Mouse (Mus musculus) MEL (cell line): ENCODE data around the gene Ankrd28. TPM values are rescaled to one million over a fixed set of nuclear protein-coding genes. Genes with fewer than 3 reads are reported as not detected.

Source experiments
- DNase-seq: peaks from one replicate; pipeline ENCODE4 v3.0.0; 2011; ENCODE audit warnings: low read depth, low spot score
- H3K27ac ChIP-seq: 2 replicates; pipeline ENCODE4 v1.5.1; 2012; ENCODE audit warnings: low read depth, mild to moderate bottlenecking, control low read depth, low read length, moderate library complexity; ENCODE audit not compliant: control insufficient read depth
- H3K27me3 ChIP-seq, 2 experiments: fragments of 150-350 bp in 1 of 2; sonication (generic) in 1 of 2; 2 replicates each; pipeline ENCODE4 v1.6.1; 2012; ENCODE audit warnings: low read length in 2 of 2, mild to moderate bottlenecking in 2 of 2, improper control_type of control experiment in 1 of 2, moderate library complexity in 1 of 2; ENCODE audit not compliant: insufficient read depth in 2 of 2, control insufficient read depth in 1 of 2
- H3K36me3 ChIP-seq, 2 experiments: 2 replicates each; pipeline ENCODE4 v1.6.1; 2012 to 2014; ENCODE audit warnings: low read length in 2 of 2, improper control_type of control experiment in 1 of 2, inconsistent platforms in 1 of 2, mild to moderate bottlenecking in 1 of 2; ENCODE audit not compliant: insufficient read depth in 2 of 2, control insufficient read depth in 1 of 2
- H3K4me1 ChIP-seq, 2 experiments: fragments of 150-350 bp in 1 of 2; sonication (generic) in 1 of 2; 2 replicates each; pipeline ENCODE4 v1.6.1; 2012; ENCODE audit warnings: low read length in 2 of 2, improper control_type of control experiment in 1 of 2, mild to moderate bottlenecking in 1 of 2; ENCODE audit not compliant: insufficient read depth in 2 of 2, control insufficient read depth in 1 of 2
- H3K4me3 ChIP-seq, 2 experiments: fragments of 150-350 bp in 1 of 2; sonication (generic) in 1 of 2; 2 replicates each; pipeline ENCODE4 v1.5.1; 2012; ENCODE audit warnings: low read depth in 2 of 2, low read length in 2 of 2, mild to moderate bottlenecking in 2 of 2, moderate library complexity in 2 of 2, control low read depth in 1 of 2, improper control_type of control experiment in 1 of 2; ENCODE audit not compliant: control insufficient read depth in 1 of 2, insufficient read depth in 1 of 2
- H3K79me2 ChIP-seq: 2 replicates; pipeline ENCODE4 v1.6.1; 2012; ENCODE audit warnings: mild to moderate bottlenecking, low read length, moderate library complexity; ENCODE audit not compliant: control insufficient read depth, poor library complexity, insufficient read depth
- H3K9ac ChIP-seq: 2 replicates; pipeline ENCODE4 v1.6.1; 2012; ENCODE audit warnings: low read depth, mild to moderate bottlenecking, control low read depth, low read length, moderate library complexity; ENCODE audit not compliant: control insufficient read depth, poor library complexity, severe bottlenecking
- H3K9me3 ChIP-seq: fragments of 150-350 bp; sonication (generic); replicated peaks from 2 replicates; pipeline ENCODE4 v1.6.1; 2012; ENCODE audit warnings: mild to moderate bottlenecking, low read length, improper control_type of control experiment, moderate library complexity; ENCODE audit not compliant: insufficient read depth
- CHD1 ChIP-seq: IDR thresholded peaks from 2 replicates; pipeline ENCODE4 v1.6.1; 2012; ENCODE audit warnings: low read depth, mild to moderate bottlenecking, inconsistent platforms, low read length, improper control_type of control experiment
- CHD2 ChIP-seq: IDR thresholded peaks from 2 replicates; pipeline ENCODE4 v1.6.1; 2011; ENCODE audit warnings: low read length, improper control_type of control experiment
- CTCF ChIP-seq, 3 experiments: IDR thresholded peaks in 2 of 3; conservative IDR thresholded peaks in 1 of 3; 2 replicates each; pipeline ENCODE4 v1.5.1; 2011 to 2012; ENCODE audit warnings: low read length in 3 of 3, low read depth in 2 of 3, mild to moderate bottlenecking in 2 of 3, improper control_type of control experiment in 1 of 3, inconsistent platforms in 1 of 3, mixed read lengths in 1 of 3, moderate library complexity in 1 of 3; ENCODE audit not compliant: control insufficient read depth in 1 of 3, insufficient read depth in 1 of 3, poor library complexity in 1 of 3, severe bottlenecking in 1 of 3
- E2F4 ChIP-seq: IDR thresholded peaks from 2 replicates; pipeline ENCODE4 v1.6.1; 2011; ENCODE audit warnings: low read depth, low read length, improper control_type of control experiment, borderline replicate concordance
- ELF1 ChIP-seq: IDR thresholded peaks from 2 replicates; pipeline ENCODE4 v1.6.1; 2014; ENCODE audit warnings: low read depth, mild to moderate bottlenecking, inconsistent platforms, low read length, improper control_type of control experiment, moderate library complexity
- EP300 ChIP-seq, 2 experiments: IDR thresholded peaks; 2 replicates each; pipeline ENCODE4 v1.6.1; 2011; ENCODE audit warnings: improper control_type of control experiment in 2 of 2, low read length in 2 of 2, low read depth in 1 of 2, mild to moderate bottlenecking in 1 of 2
- ETS1 ChIP-seq: IDR thresholded peaks from 2 replicates; pipeline ENCODE4 v1.6.1; 2012; ENCODE audit warnings: low read depth, mild to moderate bottlenecking, inconsistent platforms, low read length, improper control_type of control experiment, moderate library complexity
- GATA1 ChIP-seq: IDR thresholded peaks from 2 replicates; pipeline ENCODE4 v1.6.1; 2011; ENCODE audit warnings: low read depth, low read length, improper control_type of control experiment
- JUND ChIP-seq: IDR thresholded peaks from 2 replicates; pipeline ENCODE4 v1.6.1; 2011; ENCODE audit warnings: low read depth, mild to moderate bottlenecking, improper control_type of control experiment, low read length
- KAT2A ChIP-seq: conservative IDR thresholded peaks from 2 replicates; pipeline ENCODE4 v1.6.1; 2012; ENCODE audit warnings: low read depth, low read length, improper control_type of control experiment, inconsistent platforms
- MAX ChIP-seq: IDR thresholded peaks from 2 replicates; pipeline ENCODE4 v1.6.1; 2011; ENCODE audit warnings: low read length, improper control_type of control experiment
- MAZ ChIP-seq: IDR thresholded peaks from 2 replicates; pipeline ENCODE4 v1.6.1; 2012; ENCODE audit warnings: low read depth, mild to moderate bottlenecking, inconsistent platforms, low read length, improper control_type of control experiment
- MEF2A ChIP-seq: IDR thresholded peaks from 2 replicates; pipeline ENCODE4 v1.6.1; 2014; ENCODE audit warnings: low read depth, mild to moderate bottlenecking, inconsistent platforms, low read length, improper control_type of control experiment; ENCODE audit not compliant: poor library complexity, insufficient replicate concordance, severe bottlenecking; ENCODE audit errors: extremely low read depth
- MYB ChIP-seq: IDR thresholded peaks from 2 replicates; pipeline ENCODE4 v1.6.1; 2011; ENCODE audit warnings: mild to moderate bottlenecking, low read depth, low read length, improper control_type of control experiment
- MYC ChIP-seq: IDR thresholded peaks from 2 replicates; pipeline ENCODE4 v1.6.1; 2011; ENCODE audit warnings: low read depth, mild to moderate bottlenecking, low read length, improper control_type of control experiment, moderate library complexity
- NELFE ChIP-seq: IDR thresholded peaks from 2 replicates; pipeline ENCODE4 v1.6.1; 2011; ENCODE audit warnings: low read depth, low read length, improper control_type of control experiment
- NRF1 ChIP-seq: IDR thresholded peaks from 2 replicates; pipeline ENCODE4 v1.6.1; 2014; ENCODE audit warnings: low read depth, mild to moderate bottlenecking, inconsistent platforms, low read length, improper control_type of control experiment, moderate library complexity; ENCODE audit not compliant: poor library complexity, insufficient read depth, severe bottlenecking
- POLR2AphosphoS2 ChIP-seq: IDR thresholded peaks from 2 replicates; pipeline ENCODE4 v1.6.1; 2011; ENCODE audit warnings: low read length, improper control_type of control experiment
- POLR2AphosphoS5 ChIP-seq: IDR thresholded peaks from 2 replicates; pipeline ENCODE4 v1.6.1; 2012; ENCODE audit warnings: low read depth, borderline replicate concordance, mild to moderate bottlenecking, inconsistent platforms, low read length, moderate library complexity, mixed read lengths
- RCOR1 ChIP-seq: IDR thresholded peaks from 2 replicates; pipeline ENCODE4 v1.6.1; 2012; ENCODE audit warnings: low read depth, mild to moderate bottlenecking, inconsistent platforms, low read length, improper control_type of control experiment
- TBP ChIP-seq: IDR thresholded peaks from 2 replicates; pipeline ENCODE4 v1.8.0; 2011; ENCODE audit warnings: low read depth, low read length, improper control_type of control experiment
- USF1 ChIP-seq: IDR thresholded peaks from 2 replicates; pipeline ENCODE4 v1.6.1; 2014; ENCODE audit warnings: low read depth, mild to moderate bottlenecking, inconsistent platforms, low read length, improper control_type of control experiment, moderate library complexity
- USF2 ChIP-seq, 2 experiments: IDR thresholded peaks; 2 replicates each; pipeline ENCODE4 v1.6.1; 2011 to 2012; ENCODE audit warnings: improper control_type of control experiment in 2 of 2, low read length in 2 of 2, borderline replicate concordance in 1 of 2, inconsistent platforms in 1 of 2, low read depth in 1 of 2, mild to moderate bottlenecking in 1 of 2; ENCODE audit not compliant: insufficient read depth in 1 of 2
- ZKSCAN1 ChIP-seq: IDR thresholded peaks from 2 replicates; pipeline ENCODE4 v1.6.1; 2012; ENCODE audit warnings: low read depth, mild to moderate bottlenecking, inconsistent platforms, low read length, improper control_type of control experiment, moderate library complexity
- ZMIZ1 ChIP-seq: IDR thresholded peaks from 2 replicates; pipeline ENCODE4 v1.6.1; 2012; ENCODE audit warnings: low read depth, mild to moderate bottlenecking, inconsistent platforms, low read length, improper control_type of control experiment, moderate library complexity
- ZNF384 ChIP-seq: IDR thresholded peaks from 2 replicates; pipeline ENCODE4 v1.6.1; 2012; ENCODE audit warnings: low read depth, mild to moderate bottlenecking, inconsistent platforms, low read length, improper control_type of control experiment
- polyA plus RNA-seq, 2 experiments: library from polyadenylated mRNA; stranded (reverse) in 1 of 2; unstranded in 1 of 2; fragments of >175 nt in 1 of 2; fragments of >200 nt in 1 of 2; gene quantifications; 2 replicates each; pipeline versions ENCODE4 v1.2.1 to v1.2.4; 2012; ENCODE audit warnings: low replicate concordance in 2 of 2, low read depth in 1 of 2; ENCODE audit not compliant: insufficient read length in 2 of 2, insufficient read depth in 1 of 2, missing spikeins in 1 of 2
- total RNA-seq: library from RNA; depleted of rRNA; stranded (reverse); fragments of 300-350 nt; gene quantifications from 2 replicates; pipeline ENCODE4 v1.2.3, GENCODE M21; 2012

Gene Ankrd28
- total and polyA plus RNA-seq, 3 experiments = 32.5 to 41.2 (median 38.8) TPM

- no peak for TF ChIP-seq EP300 (IDR thresholded peaks at IDR 0.05; ENCODE audit: low read depth in 1 of 2, low read length in 2 of 2)
- TF ChIP-seq CHD2 = no peak
- 0 out of 2 replicates have a peak, but pooled peaks have one; percentile 56 for TF ChIP-seq ZNF384
- peak; percentile 9; the same call in 1 of the 2 replicates for TF ChIP-seq ETS1
- TF ChIP-seq ZMIZ1 = no peak
- TF ChIP-seq KAT2A = no peak
- no peak for TF ChIP-seq ZKSCAN1
- no peak for TF ChIP-seq RCOR1
- no peak for TF ChIP-seq JUND
- no peak for TF ChIP-seq MYC
- no peak for TF ChIP-seq E2F4
- 0 out of 2 replicates have a peak, but pooled peaks have one; percentile 6 for TF ChIP-seq MAX
Observed at GRCm38 (mm10) chr14:31785681-31786080, 44.8 kb downstream of the Ankrd28 start (continued).

GRCm38 (mm10) chr14:31784975-31785374 is 45.5 kb downstream of the Ankrd28 start:
- Histone ChIP-seq H3K9ac (peak overlapping the region; percentile 47; the same call in 1 of the 2 replicates), H3K27me3 (no peaks in the 10 kb centered on the region), H3K9me3 (no peaks in the 10 kb centered on the region), H3K79me2 (peaks cover 35% of the 10 kb centered on the region), H3K27ac (peak overlapping the region; percentile 41), H3K4me1 (peaks cover 13 to 29% of the 10 kb centered on the region in 2 experiments), H3K4me3 (peak overlapping the region in 1 of 2 experiments; percentile 16; a peak in 1 of 4 replicates), H3K36me3 (peaks cover 0 to 32% of the 10 kb centered on the region in 2 experiments; a peak in 2 of 4 replicates)
- DNase-seq = no peak
- TF ChIP-seq USF1 = 0 out of 2 replicates have a peak, but pooled peaks have one; percentile 16
- TF ChIP-seq MYC = no peak

GRCm38 (mm10) chr14:31781309-31782049 is 49.0 kb downstream of the Ankrd28 start:
- no peaks in the 10 kb centered on the region for H3K27me3 ChIP-seq
- no peaks in the 10 kb centered on the region for H3K9me3 ChIP-seq
- peak overlapping the region; percentile 97 for H3K27ac ChIP-seq
- DNase-seq = peak; percentile 89
- H3K9ac ChIP-seq = peak overlapping the region; percentile 81
- peaks cover 0 to 44% of the 10 kb centered on the region in 2 experiments; a peak in 3 of 4 replicates for H3K36me3 ChIP-seq
- H3K4me1 ChIP-seq = peaks cover 8 to 27% of the 10 kb centered on the region in 2 experiments
- H3K4me3 ChIP-seq = peak overlapping the region; percentile 73 to 82
- peaks cover 40% of the 10 kb centered on the region for H3K79me2 ChIP-seq
- TF ChIP-seq POLR2AphosphoS5 (0 out of 2 replicates have a peak, but pooled peaks have one; percentile 25), ZKSCAN1 (no peak), ELF1 (no peak), MYB (peak; percentile 63), USF1 (no peak), MAZ (no peak), CTCF (IDR thresholded peaks at IDR 0.05 in 2 of 3, conservative IDR thresholded peaks at IDR 0.05 in 1 of 3; ENCODE audit: control insufficient read depth in 1 of 3, insufficient read depth in 1 of 3, low read depth in 2 of 3, low read length in 3 of 3, poor library complexity in 1 of 3, severe bottlenecking in 1 of 3) (no peak), GATA1 (0 out of 2 replicates have a peak, but pooled peaks have one; percentile 4), EP300 (IDR thresholded peaks at IDR 0.05; ENCODE audit: low read depth in 1 of 2, low read length in 2 of 2) (peak; percentile 52 to 67; a peak in 3 of 4 replicates), MEF2A (no peak), POLR2AphosphoS2 (peak; percentile 59; the same call in 1 of the 2 replicates), E2F4 (no peak), NELFE (peak; percentile 58; the same call in 1 of the 2 replicates), NRF1 (no peak), CHD1 (no peak; the same call in 1 of the 2 replicates), MYC (peak; percentile 71; the same call in 1 of the 2 replicates), TBP (peak; percentile 96), USF2 (IDR thresholded peaks at IDR 0.05; ENCODE audit: borderline replicate concordance in 1 of 2, insufficient read depth in 1 of 2, low read depth in 1 of 2, low read length in 2 of 2) (no peak)
